ENCODE assay signal across 8 mouse cellular contexts in genomic region chr11:97781832-97782563, GRCm38 (mm10). TPM values are rescaled to one million over a fixed set of nuclear protein-coding genes. Genes with fewer than 3 reads are reported as not detected.
DNase-seq lines count a peak whose midpoint lies in the region; ATAC-seq and TF ChIP-seq lines count a peak whose summit lies in the region.

TSS of gene Rpl23 (minus strand) at chr11:97782437.

- peak within 1 kb of the TSS; percentile 100 for H3K9ac ChIP-seq in ES-E14 (ENCODE audit: insufficient read depth, low read depth, low read length, poor library complexity, severe bottlenecking)
- H3K9ac ChIP-seq in forebrain, embryonic 15.5 days (replicated peaks): peak within 1 kb of the TSS; percentile 96

- peak within 1 kb of the TSS; percentile 68 for H3K4me2 ChIP-seq in forebrain, embryonic 15.5 days (replicated peaks)

- peaks cover 45% of the 10 kb centered on the region for H3K36me3 ChIP-seq in ES-E14 (ENCODE audit: control insufficient read depth, insufficient read depth, low read length, poor library complexity, severe bottlenecking)
- peaks cover 35% of the 10 kb centered on the region for H3K36me3 ChIP-seq in forebrain, embryonic 15.5 days

- peak; percentile 97 for DNase-seq in ES-E14 (ENCODE audit: low read depth, low spot score)
- peak; percentile 98 for DNase-seq in cerebellum, adult 11-12 months
- peak; percentile 98 for DNase-seq in heart, postnatal 25 days (ENCODE audit: low spot score)
- DNase-seq in layer of hippocampus, adult 18-20 months (ENCODE audit: low spot score in 2 of 2): peak; percentile 99 to 100
- peak; percentile 99 for DNase-seq in lung, adult 2 months
- DNase-seq in thymus, adult 18-20 months: peak; percentile 94 to 96

- TF ChIP-seq CTCF in lung, adult 2 months (IDR thresholded peaks at IDR 0.05; ENCODE audit: insufficient read depth, low read length): no peak

- peak; percentile 95 for ATAC-seq in forebrain, embryonic 15.5 days (replicated peaks)
- ATAC-seq in neutrophil, adult 5-6 weeks (ENCODE audit: extremely low read depth, insufficient number of reproducible peaks, low FRiP score, poor library complexity, severe bottlenecking): peak; percentile 93

- peak within 1 kb of the TSS; percentile 83 to 98 for H3K4me3 ChIP-seq in ES-E14 (ENCODE audit: insufficient read depth in 1 of 2, low read depth in 1 of 2, low read length in 2 of 2, poor library complexity in 1 of 2, severe bottlenecking in 1 of 2)
- H3K4me3 ChIP-seq in forebrain, embryonic 15.5 days: peak within 1 kb of the TSS; percentile 87
- H3K4me3 ChIP-seq in lung, adult 2 months (replicated peaks; ENCODE audit: extremely low read depth, low read depth, low read length): peak within 1 kb of the TSS; percentile 97

- no peaks in the 10 kb centered on the region for H3K27me3 ChIP-seq in forebrain, embryonic 15.5 days

- WGBS in forebrain, embryonic 15.5 days: under 1% methylated on average over 67 of the region's 67 CpGs
- WGBS in lung, adult 2 months: under 1% methylated on average over 67 of the region's 67 CpGs

- intact Hi-C loops in heart, postnatal 25 days (cut with DNase I): loop anchor here (2.0 kb wide), 1 partner anchor 15 kb away; the partner anchor contains the start of gene Cwc25

- in situ Hi-C loops in ES-E14 (cut with MboI; ENCODE audit: low sequenced_read_pairs in 2 of 2, unreplicated experiment in 2 of 2): no loop called here

- H3K27ac ChIP-seq in ES-E14 (ENCODE audit: insufficient read depth, low read depth, low read length, poor library complexity, severe bottlenecking): peak within 1 kb of the TSS; percentile 94
- peak within 1 kb of the TSS; percentile 91 for H3K27ac ChIP-seq in forebrain, embryonic 15.5 days (replicated peaks)

- peak; percentile 94 for TF ChIP-seq POLR2A in lung, adult 2 months (IDR thresholded peaks at IDR 0.05; ENCODE audit: borderline replicate concordance, extremely low read depth, low read depth, low read length)

- H3K9me3 ChIP-seq in ES-E14 (ENCODE audit: control insufficient read depth, insufficient read depth, low read depth, low read length): no peaks in the 10 kb centered on the region
- H3K9me3 ChIP-seq in forebrain, embryonic 15.5 days: no peaks in the 10 kb centered on the region

- no peaks in the 10 kb centered on the region for H3K4me1 ChIP-seq in ES-E14 (ENCODE audit: control insufficient read depth in 2 of 2, insufficient read depth in 2 of 2, low read length in 2 of 2, poor library complexity in 1 of 2)
- peaks cover 30% of the 10 kb centered on the region for H3K4me1 ChIP-seq in forebrain, embryonic 15.5 days
- peaks cover 11% of the 10 kb centered on the region for H3K4me1 ChIP-seq in lung, adult 2 months (ENCODE audit: control insufficient read depth, insufficient read depth, low read length)

TF ChIP-seq in ES-E14, 5 proteins besides CTCF, POLR2A, EP300 and RAD21:
- no peak for TF ChIP-seq MAFK (IDR thresholded peaks at IDR 0.05; ENCODE audit: insufficient read depth, low read depth, low read length)
- peak; percentile 84 for TF ChIP-seq HCFC1 (IDR thresholded peaks at IDR 0.05; ENCODE audit: borderline replicate concordance, insufficient read depth, low read length)
- TF ChIP-seq CHD2 (IDR thresholded peaks at IDR 0.05; ENCODE audit: low read depth, low read length): no peak

RNA-seq across cellular contexts. Expression of gene Rpl23, which starts in this region (rescaled TPM):
- 1,213 and 1,430 TPM in 2 replicates for total RNA-seq in ES-E14 (2012; rRNA removed)
- 327 and 370 TPM in 2 replicates for polyA plus RNA-seq in forebrain, embryonic 15.5 days (2015; fragmentation: Nextera tagmentation; extraction: Ambion mirVana)
- 100 to 1,000 TPM; 454 to 515 TPM for total RNA-seq in heart, postnatal 25 days (2021)
- total RNA-seq in layer of hippocampus, adult 18-20 months (2021): 100 to 1,000 TPM; 367 to 379 TPM
- 81.7 and 95.5 TPM in 2 replicates for polyA plus RNA-seq in lung, adult 2 months (2012; rRNA removed)
- total RNA-seq in neutrophil, adult 5-6 weeks (2017): 1,248 and 1,304 TPM in 2 replicates

Comparison
In these comparisons a context has a peak if more than half of its experiments do, and no peak if none do; other contexts are left out.
1. Peak in every context shown above with its lines: DNase-seq, ATAC-seq, H3K4me3 ChIP-seq and H3K27ac ChIP-seq.